Mouse (Mus musculus) G1E (cell line): ENCODE data around the gene Csnk1g2. TPM values are rescaled to one million over a fixed set of nuclear protein-coding genes. Genes with fewer than 3 reads are reported as not detected.

Experiments
- ATAC-seq: 2 replicates; pipeline ENCODE4 v1.8.0; 2016; ENCODE audit warnings: mild to moderate bottlenecking; ENCODE audit not compliant: insufficient number of reproducible peaks, poor library complexity, low FRiP score, severe bottlenecking; ENCODE audit errors: extremely low read depth
- DNase-seq: peaks from one replicate; pipeline ENCODE4 v3.0.0; 2012; ENCODE audit warnings: low spot score
- H3K27me3 ChIP-seq: 2 replicates; pipeline ENCODE4 v1.6.1; 2012; ENCODE audit warnings: mild to moderate bottlenecking, low read length, inconsistent platforms; ENCODE audit not compliant: insufficient read depth
- H3K36me3 ChIP-seq: replicated peaks from 2 replicates; pipeline ENCODE3; 2012; ENCODE audit warnings: mild to moderate bottlenecking, inconsistent platforms
- H3K4me1 ChIP-seq: 2 replicates; pipeline ENCODE4 v1.6.1; 2012; ENCODE audit warnings: low read depth, low read length, inconsistent platforms, mixed read lengths; ENCODE audit not compliant: insufficient read depth
- H3K4me3 ChIP-seq: 2 replicates; pipeline ENCODE4 v1.5.1; 2012; ENCODE audit warnings: low read depth, mild to moderate bottlenecking, inconsistent platforms, low read length, moderate library complexity, mixed read lengths
- H3K9me3 ChIP-seq: replicated peaks from 2 replicates; pipeline ENCODE4 v1.6.1; 2012; ENCODE audit warnings: inconsistent platforms
- CTCF ChIP-seq: IDR thresholded peaks from 2 replicates; pipeline ENCODE4 v1.5.1; 2012; ENCODE audit warnings: low read depth, low read length, inconsistent platforms, mixed read lengths
- GATA1 ChIP-seq: IDR thresholded peaks from 2 replicates; pipeline ENCODE4 v1.6.1; 2012; ENCODE audit warnings: borderline replicate concordance, low read length, inconsistent platforms, mixed read lengths
- GATA2 ChIP-seq: IDR thresholded peaks from 2 replicates; pipeline ENCODE4 v1.6.1; 2012; ENCODE audit warnings: low read depth, low read length, inconsistent platforms, borderline replicate concordance
- POLR2AphosphoS5 ChIP-seq: IDR thresholded peaks from 2 replicates; pipeline ENCODE4 v1.6.1; 2012; ENCODE audit warnings: low read depth, low read length, inconsistent platforms; ENCODE audit not compliant: insufficient replicate concordance
- TAL1 ChIP-seq: conservative IDR thresholded peaks from 2 replicates; pipeline ENCODE4 v1.6.1; 2012; ENCODE audit warnings: low read depth, low read length, inconsistent platforms, mixed read lengths
- polyA plus RNA-seq: library from polyadenylated mRNA; stranded (reverse); fragments of >175 nt; gene quantifications from 2 replicates; pipeline ENCODE4 v1.2.3, GENCODE M21; 2012
- total RNA-seq, 2 experiments: library from RNA; stranded (forward) in 1 of 2; stranded (reverse) in 1 of 2; fragments of 200-1000 nt in 1 of 2; fragments of >200 nt in 1 of 2; fragmentation: Nextera tagmentation in 1 of 2; gene quantifications; 2 replicates each; pipeline ENCODE4 v1.2.3; 2014 to 2017

The Csnk1g2 gene
- total and polyA plus RNA-seq, 3 experiments = 110 to 470 (median 189) TPM

GRCm38 (mm10) chr10:80671251-80671650, 48.6 kb downstream of the Csnk1g2 start:
- H3K27me3 ChIP-seq = no peaks in the 10 kb centered on the region; the same call in 1 of the 2 replicates
- H3K4me1 ChIP-seq = peaks cover 93% of the 10 kb centered on the region
- no peaks in the 10 kb centered on the region for H3K9me3 ChIP-seq
- DNase-seq (no peak), ATAC-seq (no peak)
- no peak overlapping the region; the same call in 1 of the 2 replicates for H3K4me3 ChIP-seq
- TF ChIP-seq GATA1 = no peak
- TF ChIP-seq POLR2AphosphoS5 = no peak
- TF ChIP-seq GATA2 = no peak
- no peak for TF ChIP-seq CTCF
- no peak for TF ChIP-seq TAL1
- peaks cover 89% of the 10 kb centered on the region for H3K36me3 ChIP-seq

- no peak for ATAC-seq
- H3K9me3 ChIP-seq = no peaks in the 10 kb centered on the region
- no peaks in the 10 kb centered on the region; the same call in 1 of the 2 replicates for H3K27me3 ChIP-seq
- H3K36me3 ChIP-seq = peaks cover 80% of the 10 kb centered on the region
- TF ChIP-seq GATA2 (no peak), TAL1 (no peak), POLR2AphosphoS5 (no peak), CTCF (no peak), GATA1 (no peak)
- peaks cover 90% of the 10 kb centered on the region for H3K4me1 ChIP-seq
- peak overlapping the region; percentile 36; the same call in 1 of the 2 replicates for H3K4me3 ChIP-seq
- DNase-seq = no peak
These were observed 49.5 kb downstream of the Csnk1g2 start for GRCm38 (mm10) chr10:80671936-80672690.

- DNase-seq = no peak
- Histone ChIP-seq H3K27me3 (no peaks in the 10 kb centered on the region), H3K4me1 (peaks cover 90% of the 10 kb centered on the region), H3K9me3 (no peaks in the 10 kb centered on the region), H3K36me3 (peaks cover 65% of the 10 kb centered on the region), H3K4me3 (peak overlapping the region; percentile 87; the same call in 1 of the 2 replicates)
- TF ChIP-seq POLR2AphosphoS5 (no peak), GATA2 (no peak), CTCF (no peak), TAL1 (no peak), GATA1 (no peak)
- ATAC-seq = no peak
These were observed 51.1 kb downstream of the Csnk1g2 start for GRCm38 (mm10) chr10:80673690-80674089.

GRCm38 (mm10) chr10:80674161-80674711, 51.6 kb downstream of the Csnk1g2 start:
- ATAC-seq (no peak), DNase-seq (no peak)
- TF ChIP-seq CTCF (no peak), GATA1 (no peak), TAL1 (no peak), GATA2 (no peak), POLR2AphosphoS5 (no peak)

GRCm38 (mm10) chr10:80674851-80675404, 52.3 kb downstream of the Csnk1g2 start:
- TF ChIP-seq GATA1 = no peak
- H3K9me3 ChIP-seq = no peaks in the 10 kb centered on the region
- ATAC-seq = no peak
- H3K4me3 ChIP-seq = peak overlapping the region; percentile 87
- H3K27me3 ChIP-seq = no peaks in the 10 kb centered on the region
- H3K4me1 ChIP-seq = peaks cover 89% of the 10 kb centered on the region
- H3K36me3 ChIP-seq = peaks cover 54% of the 10 kb centered on the region
- DNase-seq = no peak

More at GRCm38 (mm10) chr10:80674161-80674711, 51.6 kb downstream of the Csnk1g2 start:
- no peaks in the 10 kb centered on the region for H3K9me3 ChIP-seq
- H3K4me3 ChIP-seq = peak overlapping the region; percentile 87
- peaks cover 59% of the 10 kb centered on the region for H3K36me3 ChIP-seq
- peaks cover 89% of the 10 kb centered on the region for H3K4me1 ChIP-seq
- no peaks in the 10 kb centered on the region for H3K27me3 ChIP-seq

GRCm38 (mm10) chr10:80675405-80676197, 53.0 kb downstream of the Csnk1g2 start:
- DNase-seq (no peak), ATAC-seq (no peak)
- H3K9me3 ChIP-seq = no peaks in the 10 kb centered on the region
- peaks cover 47% of the 10 kb centered on the region for H3K36me3 ChIP-seq
- peak overlapping the region; percentile 87 for H3K4me3 ChIP-seq
- no peaks in the 10 kb centered on the region for H3K27me3 ChIP-seq
- TF ChIP-seq TAL1 (no peak), GATA1 (no peak), GATA2 (no peak), POLR2AphosphoS5 (no peak), CTCF (no peak)
- peaks cover 89% of the 10 kb centered on the region for H3K4me1 ChIP-seq
